Mouse (Mus musculus) ZHBTc4 (cell line): Measurements from ENCODE around the gene Gmpr.

Source experiments
- DNase-seq: peaks from one replicate; pipeline ENCODE4 v3.0.0-alpha.2; 2011; ENCODE audit warnings: low read depth, low spot score

The Gmpr gene

GRCm38 (mm10) chr13:45507274-45508229 is at the start of gene Gmpr:
Gmpr (plus strand) TSS chr13:45507444.
- peak; percentile 90 for DNase-seq

GRCm38 (mm10) chr13:45457459-45457858 is 49.8 kb upstream of the Gmpr start:
- no peak for DNase-seq

GRCm38 (mm10) chr13:45460177-45460576 is 47.1 kb upstream of the Gmpr start:
- no peak for DNase-seq

- DNase-seq: no peak
Measured at GRCm38 (mm10) chr13:45461370-45461958, 45.8 kb upstream of the Gmpr start.

- no peak for DNase-seq
Measured at GRCm38 (mm10) chr13:45465616-45466015, 41.6 kb upstream of the Gmpr start.

GRCm38 (mm10) chr13:45466031-45466519 is 41.2 kb upstream of the Gmpr start:
- no peak for DNase-seq

GRCm38 (mm10) chr13:45468751-45469150 is 38.5 kb upstream of the Gmpr start:
- no peak for DNase-seq

- DNase-seq: peak; percentile 15
Measured at GRCm38 (mm10) chr13:45469481-45470301, 37.6 kb upstream of the Gmpr start.

- no peak for DNase-seq
Measured at GRCm38 (mm10) chr13:45473311-45473710, 33.9 kb upstream of the Gmpr start.

- no peak for DNase-seq
Measured at GRCm38 (mm10) chr13:45475297-45475696, 31.9 kb upstream of the Gmpr start.

GRCm38 (mm10) chr13:45477183-45477582 is 30.1 kb upstream of the Gmpr start:
- DNase-seq: peak; percentile 77

GRCm38 (mm10) chr13:45479951-45480350 is 27.3 kb upstream of the Gmpr start:
- DNase-seq: no peak

- no peak for DNase-seq
Measured at GRCm38 (mm10) chr13:45483215-45483614, 24.0 kb upstream of the Gmpr start.

- peak; percentile 28 for DNase-seq
Measured at GRCm38 (mm10) chr13:45483949-45484348, 23.3 kb upstream of the Gmpr start.

- no peak for DNase-seq
Measured at GRCm38 (mm10) chr13:45485602-45486001, 21.6 kb upstream of the Gmpr start.

- DNase-seq: no peak
Measured at GRCm38 (mm10) chr13:45486598-45486997, 20.6 kb upstream of the Gmpr start.

- peak; percentile 84 for DNase-seq
Measured at GRCm38 (mm10) chr13:45491991-45492732, 15.1 kb upstream of the Gmpr start.

- DNase-seq: peak; percentile 84
Measured at GRCm38 (mm10) chr13:45493846-45494245, 13.4 kb upstream of the Gmpr start.

GRCm38 (mm10) chr13:45498623-45499022 is 8.6 kb upstream of the Gmpr start:
- no peak for DNase-seq

GRCm38 (mm10) chr13:45499391-45499790 is 7.9 kb upstream of the Gmpr start:
- DNase-seq: no peak

- no peak for DNase-seq
Measured at GRCm38 (mm10) chr13:45499906-45500305, 7.3 kb upstream of the Gmpr start.
